Mouse (Mus musculus) forebrain, embryonic 16.5 days (tissue): ENCODE measurements around the gene Sgms2. TPM values are rescaled to one million over a fixed set of nuclear protein-coding genes. Genes with fewer than 3 reads are reported as not detected.

Source experiments
- ATAC-seq: fragments of 200-750 bp; cut with Nextera tagmentation; 2 replicates; pipeline ENCODE4 v1.8.0; 2017; ENCODE audit warnings: mild to moderate bottlenecking, moderate library complexity
- H3K27ac ChIP-seq: fragments of 300-500 bp; sonication (generic); 2 replicates; pipeline ENCODE4 v1.5.1; 2014; ENCODE audit warnings: low read length, control low read depth
- H3K27me3 ChIP-seq: fragments of 300-500 bp; sonication (generic); replicated peaks from 2 replicates; pipeline ENCODE4 v1.6.1; 2014; ENCODE audit warnings: low read length; ENCODE audit not compliant: control insufficient read depth, insufficient read depth
- H3K36me3 ChIP-seq: fragments of 300-500 bp; sonication (generic); 2 replicates; pipeline ENCODE4 v1.6.1; 2014; ENCODE audit not compliant: control insufficient read depth, insufficient read depth
- H3K4me1 ChIP-seq: fragments of 300-500 bp; sonication (generic); replicated peaks from 2 replicates; pipeline ENCODE4 v1.6.1; 2014; ENCODE audit warnings: low read length; ENCODE audit not compliant: control insufficient read depth, insufficient read depth
- H3K4me2 ChIP-seq: fragments of 300-500 bp; sonication (generic); 2 replicates; pipeline ENCODE4 v1.6.1; 2014; ENCODE audit warnings: mild to moderate bottlenecking, low read length, control low read depth
- H3K4me3 ChIP-seq: fragments of 300-500 bp; sonication (generic); replicated peaks from 2 replicates; pipeline ENCODE4 v1.5.1; 2014; ENCODE audit warnings: mild to moderate bottlenecking, low read length, control low read depth
- H3K9ac ChIP-seq: fragments of 300-500 bp; sonication (generic); replicated peaks from 2 replicates; pipeline ENCODE4 v1.6.1; 2014; ENCODE audit warnings: low read depth, low read length, control low read depth
- H3K9me3 ChIP-seq: fragments of 300-500 bp; sonication (generic); 2 replicates; pipeline ENCODE4 v1.6.1; 2016; ENCODE audit warnings: low read length; ENCODE audit not compliant: control insufficient read depth
- WGBS: fragments of 180-500 bp; shearing (Covaris S2); extraction: QIAGEN DNeasy Blood & Tissue Kit; methylation state at CpG from one replicate; pipeline ENCODE4 v1.1.7; 2014; 5-methylcytosine and 5-hydroxymethylcytosine counted together
- polyA plus RNA-seq: library from polyadenylated mRNA; unstranded; fragments of >200 nt; fragmentation: Nextera tagmentation; extraction: Ambion mirVana; gene quantifications from 2 replicates; pipeline ENCODE4 v1.2.1, GENCODE M21; 2015

Sgms2 gene
- 1.0 and 1.3 TPM in 2 replicates for polyA plus RNA-seq

DNA sequence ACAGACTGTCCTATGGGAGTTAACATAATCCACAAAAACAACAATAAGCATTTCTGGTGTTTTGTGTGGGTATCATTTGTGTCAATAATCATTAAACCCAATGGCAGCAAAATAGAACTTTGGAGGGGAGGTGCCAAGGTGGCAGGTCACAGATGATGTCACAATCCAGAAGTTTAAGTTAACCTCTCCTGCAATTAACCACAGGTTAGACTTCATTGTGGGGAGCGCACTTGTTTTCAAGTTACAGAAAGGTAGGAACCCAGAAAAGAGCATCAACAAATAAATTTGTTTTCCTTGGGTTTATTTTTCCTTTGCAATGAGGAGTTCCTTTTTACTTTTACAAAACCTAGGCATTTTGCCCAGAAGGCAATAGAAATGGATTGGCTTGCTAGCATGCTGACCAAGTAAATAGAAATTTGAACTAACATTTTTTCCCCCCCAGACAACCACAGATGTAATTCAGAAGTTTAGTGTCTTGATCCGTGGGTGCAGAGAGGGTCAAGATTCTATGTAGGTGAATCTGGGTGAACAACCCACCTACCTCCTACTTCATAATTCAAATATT, at the start of gene Sgms2:
Gene Sgms2, minus strand, starts transcription at position 51 of the 565 bp plus-strand sequence.
- Histone ChIP-seq H3K36me3 (no peaks in the 10 kb centered on the region), H3K27ac (no peak within 1 kb of the TSS), H3K4me2 (peak within 1 kb of the TSS; percentile 99), H3K4me1 (peaks cover 10% of the 10 kb centered on the region), H3K4me3 (peak within 1 kb of the TSS; percentile 73), H3K27me3 (peaks cover 9% of the 10 kb centered on the region), H3K9ac (peak within 1 kb of the TSS; percentile 66), H3K9me3 (no peaks in the 10 kb centered on the region)
- 89% methylated on average over 2 of the region's 2 CpGs for WGBS
- ATAC-seq: no peak

DNA sequence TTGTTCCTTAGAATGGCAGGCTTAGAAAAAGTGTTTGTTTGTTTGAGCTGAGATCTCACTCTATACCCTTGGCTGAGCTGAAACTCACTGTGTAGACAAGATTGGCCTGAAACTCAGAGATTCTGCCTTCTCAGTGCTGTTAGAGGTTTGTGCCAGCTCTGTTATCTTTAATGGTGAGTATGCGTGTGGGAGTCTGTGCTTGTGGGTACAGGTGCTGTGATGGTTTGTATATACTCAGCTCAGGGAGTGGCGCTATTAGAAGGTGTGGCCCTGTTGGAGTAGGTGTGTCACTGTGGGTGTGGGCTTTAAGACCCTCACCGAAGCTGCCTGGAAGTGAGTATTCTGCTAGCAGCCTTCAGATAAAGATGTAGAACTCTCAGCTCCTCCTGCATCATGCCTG, 34.0 kb upstream of the Sgms2 start:
- Histone ChIP-seq H3K36me3 (no peaks in the 10 kb centered on the region), H3K4me2 (no peak overlapping the region), H3K9ac (no peak overlapping the region), H3K9me3 (no peaks in the 10 kb centered on the region), H3K27me3 (no peaks in the 10 kb centered on the region), H3K27ac (no peak overlapping the region), H3K4me1 (no peaks in the 10 kb centered on the region), H3K4me3 (no peak overlapping the region)
- no peak for ATAC-seq
- WGBS: 88% methylated on average over 3 of the region's 3 CpGs

DNA sequence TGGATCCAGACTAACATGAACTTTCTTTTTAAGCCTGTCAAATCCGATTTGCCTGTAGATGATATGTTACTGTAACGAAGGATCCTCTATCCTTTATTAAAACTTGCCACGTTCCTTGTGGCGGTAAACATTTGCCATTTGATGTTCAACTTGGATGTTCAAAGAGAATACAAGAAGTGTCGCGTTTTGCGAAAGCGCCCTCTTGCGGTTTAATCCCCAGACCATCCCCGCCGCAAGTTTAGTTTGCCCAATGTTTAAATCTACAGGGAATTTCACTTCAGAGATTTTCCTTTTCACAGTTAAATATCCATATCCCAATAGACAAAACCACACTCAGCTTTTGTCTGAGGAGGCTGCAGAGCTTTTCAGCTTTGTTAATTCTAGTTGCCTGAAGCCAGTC, 33.6 kb upstream of the Sgms2 start:
- no peak for ATAC-seq
- H3K9ac ChIP-seq: no peak overlapping the region
- 23% methylated on average over 11 of the region's 11 CpGs for WGBS
- H3K4me1 ChIP-seq: no peaks in the 10 kb centered on the region
- H3K36me3 ChIP-seq: no peaks in the 10 kb centered on the region
- no peak overlapping the region for H3K4me3 ChIP-seq
- no peak overlapping the region for H3K4me2 ChIP-seq
- H3K9me3 ChIP-seq: no peaks in the 10 kb centered on the region
- no peaks in the 10 kb centered on the region for H3K27me3 ChIP-seq
- no peak overlapping the region for H3K27ac ChIP-seq

DNA sequence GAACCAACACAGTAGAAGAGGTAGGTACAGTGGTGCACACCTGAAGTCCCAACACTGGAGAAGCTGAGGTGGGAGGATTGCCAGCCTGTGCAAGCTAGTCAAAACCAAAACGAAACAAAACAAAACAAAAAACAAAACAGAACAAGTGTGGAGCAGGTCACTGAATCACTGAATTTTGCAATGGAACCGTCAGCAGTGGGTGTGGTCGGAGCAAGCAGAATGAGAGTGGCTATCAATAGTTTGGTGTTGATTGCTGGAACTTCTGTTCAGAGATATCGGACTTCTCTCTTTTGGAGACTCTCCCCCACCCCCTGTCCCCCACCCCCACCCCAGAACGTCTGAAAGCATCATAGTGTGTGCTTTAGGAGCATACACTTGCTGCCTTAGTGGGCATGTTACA, 33.0 kb upstream of the Sgms2 start:
- WGBS: 86% methylated on average over 5 of the region's 5 CpGs
- Histone ChIP-seq H3K36me3 (no peaks in the 10 kb centered on the region), H3K4me3 (no peak overlapping the region)

DNA sequence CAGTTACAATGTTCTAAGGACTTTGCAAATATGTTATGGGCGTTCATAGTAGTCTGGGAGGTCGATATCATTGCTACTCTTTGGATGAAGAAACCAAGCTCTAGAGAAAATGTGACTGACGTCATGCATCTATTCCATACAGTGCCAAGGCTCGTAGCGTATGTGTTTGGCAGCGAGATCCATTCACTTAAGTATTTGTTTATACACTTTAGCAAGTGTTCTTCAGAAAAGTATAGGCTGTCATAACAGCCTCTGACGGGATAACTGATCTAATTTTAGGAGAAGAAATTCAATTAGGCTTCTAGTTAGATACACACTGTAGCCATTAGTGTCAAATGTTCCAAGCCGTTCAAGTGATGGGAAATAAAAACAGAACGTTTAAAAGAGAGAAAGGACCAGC, 32.5 kb upstream of the Sgms2 start:
- no peaks in the 10 kb centered on the region for H3K4me1 ChIP-seq
- H3K36me3 ChIP-seq: no peaks in the 10 kb centered on the region
- H3K9ac ChIP-seq: no peak overlapping the region
- H3K27ac ChIP-seq: no peak overlapping the region
- no peak overlapping the region for H3K4me2 ChIP-seq
- no peak overlapping the region for H3K4me3 ChIP-seq
- peak; percentile 20 for ATAC-seq
- H3K9me3 ChIP-seq: no peaks in the 10 kb centered on the region
- no peaks in the 10 kb centered on the region for H3K27me3 ChIP-seq
- 61% methylated on average over 9 of the region's 9 CpGs for WGBS

More for the DNA sequence above, 33.0 kb upstream of the Sgms2 start:
- no peaks in the 10 kb centered on the region for H3K27me3 ChIP-seq
- H3K27ac ChIP-seq: no peak overlapping the region
- no peak overlapping the region for H3K9ac ChIP-seq
- H3K4me2 ChIP-seq: no peak overlapping the region
- H3K9me3 ChIP-seq: no peaks in the 10 kb centered on the region
- H3K4me1 ChIP-seq: no peaks in the 10 kb centered on the region
- no peak for ATAC-seq

DNA sequence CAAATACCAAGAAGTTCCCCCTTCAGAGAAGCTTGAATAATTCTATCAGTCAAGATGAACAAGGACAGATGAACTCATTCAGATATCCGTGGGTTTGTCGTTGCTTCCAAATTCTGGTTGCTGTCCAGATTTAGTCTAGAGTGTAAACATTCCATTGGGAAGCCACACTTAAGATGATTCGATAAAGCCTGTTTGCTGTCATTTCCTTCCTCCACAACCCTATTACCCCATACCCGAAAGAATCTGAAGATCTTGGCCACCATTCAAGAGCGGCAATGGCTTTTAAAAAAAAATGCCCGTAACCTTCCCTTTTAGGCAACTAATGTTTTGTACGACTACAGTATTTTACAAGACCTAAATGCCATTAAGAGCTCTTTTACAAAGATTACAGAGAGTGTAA, 31.0 kb upstream of the Sgms2 start:
- Histone ChIP-seq H3K9me3 (no peaks in the 10 kb centered on the region), H3K36me3 (no peaks in the 10 kb centered on the region), H3K9ac (no peak overlapping the region), H3K27me3 (no peaks in the 10 kb centered on the region), H3K4me3 (no peak overlapping the region), H3K4me2 (no peak overlapping the region), H3K4me1 (no peaks in the 10 kb centered on the region), H3K27ac (no peak overlapping the region)
- ATAC-seq: no peak
- 69% methylated on average over 7 of the region's 7 CpGs for WGBS

DNA sequence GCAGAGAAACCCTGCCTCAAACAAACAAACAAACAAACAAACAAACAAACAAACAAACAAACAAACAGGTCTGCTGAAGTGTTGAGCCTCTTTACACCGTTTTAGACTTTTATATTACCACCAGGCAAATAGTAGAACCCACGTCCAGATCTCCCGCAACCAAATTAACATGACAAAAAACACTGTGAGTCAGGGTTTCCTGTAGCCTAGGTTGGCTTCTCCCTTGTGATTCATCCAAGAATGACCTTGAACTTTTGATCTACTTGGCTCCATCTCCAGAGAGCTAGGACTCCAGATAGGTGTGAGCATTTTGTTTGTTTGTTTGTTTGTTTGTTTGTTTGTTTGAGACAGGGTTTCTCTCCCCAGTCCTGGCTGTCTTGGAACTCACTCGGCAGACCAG, 30.0 kb upstream of the Sgms2 start:
- 59% methylated on average over 4 of the region's 4 CpGs for WGBS
- Histone ChIP-seq H3K4me1 (no peaks in the 10 kb centered on the region), H3K36me3 (no peaks in the 10 kb centered on the region), H3K9ac (no peak overlapping the region), H3K4me2 (no peak overlapping the region), H3K27ac (no peak overlapping the region), H3K4me3 (no peak overlapping the region), H3K9me3 (no peaks in the 10 kb centered on the region), H3K27me3 (no peaks in the 10 kb centered on the region)
- ATAC-seq: no peak

DNA sequence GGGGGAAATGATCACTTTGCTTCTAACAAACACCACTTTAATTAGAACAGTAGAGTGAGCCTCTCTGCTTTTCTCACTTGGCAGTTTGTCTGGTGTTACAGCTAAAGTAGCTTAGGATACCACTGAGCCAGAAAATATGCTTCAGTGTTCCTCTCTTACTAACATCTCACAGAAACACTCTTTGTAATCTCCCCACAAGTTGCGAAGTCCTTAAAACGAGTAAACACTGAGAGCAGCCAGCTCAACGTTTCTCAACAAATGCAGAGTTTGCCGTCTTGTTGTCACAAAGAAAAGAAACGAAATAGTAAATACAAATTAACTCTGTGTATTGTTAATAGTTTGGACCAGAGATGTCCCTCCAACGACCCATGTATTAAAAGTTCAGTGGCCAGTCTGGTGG, 26.5 kb upstream of the Sgms2 start:
- H3K36me3 ChIP-seq: no peaks in the 10 kb centered on the region
- 47% methylated on average over 6 of the region's 6 CpGs for WGBS
- ATAC-seq: no peak
- H3K4me3 ChIP-seq: no peak overlapping the region
- no peaks in the 10 kb centered on the region for H3K4me1 ChIP-seq
- H3K9me3 ChIP-seq: no peaks in the 10 kb centered on the region
- no peak overlapping the region for H3K9ac ChIP-seq
- no peaks in the 10 kb centered on the region for H3K27me3 ChIP-seq
- no peak overlapping the region for H3K27ac ChIP-seq
- no peak overlapping the region for H3K4me2 ChIP-seq

DNA sequence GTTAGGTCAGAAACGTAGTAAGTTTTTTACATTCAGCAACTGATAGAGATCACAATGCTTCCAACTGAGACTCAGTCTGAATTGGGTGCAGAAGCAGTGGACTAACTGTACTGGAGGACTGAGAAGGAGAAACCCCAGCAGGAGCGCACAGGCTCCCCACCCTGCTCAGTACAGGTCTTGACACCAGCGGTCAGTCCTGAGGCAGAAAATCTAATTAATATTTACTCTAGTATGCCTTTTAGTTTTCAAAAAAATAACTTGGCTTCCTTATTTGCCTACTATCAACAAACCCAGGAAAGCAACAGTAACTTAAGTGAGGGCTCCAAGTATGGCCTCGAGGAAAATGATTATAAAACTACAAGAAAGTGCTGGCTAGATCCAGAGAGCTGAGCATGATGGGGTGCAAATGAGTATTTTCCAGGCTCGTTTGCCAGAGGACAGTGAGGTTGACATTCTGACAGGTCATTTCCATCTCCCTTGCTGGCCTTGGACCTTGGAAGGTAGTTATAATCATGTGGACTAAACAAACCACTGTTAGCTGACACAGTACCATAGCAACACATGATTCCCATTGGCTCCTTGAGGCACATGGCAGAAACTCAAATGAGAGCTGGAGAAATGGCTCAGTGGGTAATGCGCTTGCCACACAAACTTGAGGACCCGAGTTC, 25.3 kb upstream of the Sgms2 start:
- 85% methylated on average over 7 of the region's 7 CpGs for WGBS
- no peak for ATAC-seq
- no peaks in the 10 kb centered on the region for H3K27me3 ChIP-seq
- H3K4me2 ChIP-seq: no peak overlapping the region
- no peak overlapping the region for H3K4me3 ChIP-seq
- H3K27ac ChIP-seq: no peak overlapping the region
- H3K9me3 ChIP-seq: no peaks in the 10 kb centered on the region
- no peaks in the 10 kb centered on the region for H3K4me1 ChIP-seq
- no peaks in the 10 kb centered on the region for H3K36me3 ChIP-seq
- no peak overlapping the region for H3K9ac ChIP-seq
